Mouse (Mus musculus): ENCODE data around the gene Erp44. TPM values are rescaled to one million over a fixed set of nuclear protein-coding genes. Genes with fewer than 3 reads are reported as not detected.

The Erp44 gene
- polyA plus RNA-seq, 1 experiment: 28.8 TPM

DNA sequence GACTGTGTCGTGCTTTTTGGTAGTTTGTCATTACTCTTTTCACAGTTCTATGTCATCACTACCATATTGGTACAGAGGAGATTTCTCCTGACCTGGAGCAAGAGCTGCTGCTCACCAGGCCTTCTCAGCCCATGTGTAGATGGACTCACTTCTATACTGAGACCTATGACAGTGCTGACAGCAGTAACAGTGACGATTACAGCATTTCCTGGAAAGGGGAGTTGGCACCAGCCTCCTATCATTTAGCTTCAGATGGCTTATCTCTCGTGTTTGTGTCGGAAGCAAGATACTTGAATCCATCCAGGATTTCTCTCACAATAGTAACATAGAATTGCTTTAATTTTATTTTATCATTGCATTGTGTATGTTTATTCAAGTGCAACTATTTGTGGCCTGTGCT lies 119.0 kb downstream of the Erp44 start:
- DNase-seq (ENCODE audit: low read depth): no peak
- TF ChIP-seq POLR2A (IDR thresholded peaks at IDR 0.05; ENCODE audit: borderline replicate concordance, extremely low read depth, insufficient read depth, insufficient read length, poor library complexity, severe bottlenecking) (no peak), CTCF (IDR thresholded peaks at IDR 0.05; ENCODE audit: borderline replicate concordance, extremely low read depth, insufficient read depth, insufficient read length) (no peak)

DNA sequence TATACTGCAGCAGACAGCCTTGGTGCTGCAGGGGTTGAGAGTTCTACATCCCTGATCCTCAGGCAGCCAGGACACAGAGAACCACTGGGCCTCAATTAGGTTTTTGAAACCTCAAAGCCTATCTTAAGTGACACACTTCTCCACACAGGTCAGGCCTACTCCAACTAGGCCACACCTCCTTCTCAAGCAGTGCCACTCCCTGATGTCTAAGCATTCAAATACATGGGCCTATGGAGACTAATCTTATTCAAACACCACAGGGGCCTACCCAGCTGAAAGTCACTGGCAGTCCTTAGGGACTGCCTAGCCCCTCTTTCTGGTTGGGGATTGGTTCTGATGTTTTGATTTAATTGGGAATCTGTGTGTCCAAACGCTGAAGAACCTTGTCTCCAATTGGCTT lies 123.5 kb downstream of the Erp44 start:
- DNase-seq (ENCODE audit: low read depth): no peak
- TF ChIP-seq CTCF (IDR thresholded peaks at IDR 0.05; ENCODE audit: borderline replicate concordance, extremely low read depth, insufficient read depth, insufficient read length): no peak
- TF ChIP-seq POLR2A (IDR thresholded peaks at IDR 0.05; ENCODE audit: borderline replicate concordance, extremely low read depth, insufficient read depth, insufficient read length, poor library complexity, severe bottlenecking): no peak

DNA sequence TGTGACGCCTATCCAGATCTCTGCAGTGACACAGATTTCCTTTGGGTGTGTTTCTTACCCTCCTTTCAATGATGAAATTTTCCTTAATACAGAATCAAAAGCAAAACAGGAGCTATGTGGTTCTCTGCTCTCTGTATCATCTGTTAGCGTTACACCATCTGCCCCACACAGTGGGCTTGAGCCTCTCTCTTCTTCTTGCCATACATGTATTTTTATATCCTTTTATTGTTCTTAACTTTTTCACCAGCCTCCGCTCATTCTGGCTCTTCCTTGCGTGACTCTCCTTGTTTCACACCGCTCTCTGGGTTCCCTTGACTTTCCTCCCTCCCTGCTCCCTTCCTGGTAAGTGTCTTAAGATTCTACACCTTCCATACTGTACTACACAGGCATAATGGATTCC lies 126.1 kb downstream of the Erp44 start:
- TF ChIP-seq POLR2A (IDR thresholded peaks at IDR 0.05; ENCODE audit: borderline replicate concordance, extremely low read depth, insufficient read depth, insufficient read length, poor library complexity, severe bottlenecking): no peak
- no peak for TF ChIP-seq CTCF (IDR thresholded peaks at IDR 0.05; ENCODE audit: borderline replicate concordance, extremely low read depth, insufficient read depth, insufficient read length)
- no peak for DNase-seq (ENCODE audit: low read depth)

DNA sequence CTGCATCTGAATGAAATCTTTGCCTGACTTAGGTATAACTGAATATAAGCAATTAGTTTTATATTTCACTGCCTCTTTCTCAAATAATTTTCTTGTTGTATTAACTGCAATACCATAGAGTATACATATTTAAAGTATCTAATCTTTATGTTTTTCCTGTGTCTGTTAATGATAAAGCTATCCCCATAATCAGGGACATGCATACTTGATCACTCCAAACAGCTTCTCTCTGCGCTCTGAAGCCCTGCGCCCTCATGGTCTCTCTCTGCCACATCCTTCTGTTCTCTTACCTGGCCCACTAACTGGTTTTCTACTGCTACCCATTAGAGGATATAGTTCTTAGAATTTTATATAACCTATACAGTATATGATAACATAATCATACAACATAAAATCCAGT lies 129.9 kb downstream of the Erp44 start:
- no peak for DNase-seq (ENCODE audit: low read depth)
- TF ChIP-seq POLR2A (IDR thresholded peaks at IDR 0.05; ENCODE audit: borderline replicate concordance, extremely low read depth, insufficient read depth, insufficient read length, poor library complexity, severe bottlenecking): no peak

Other genes starting within 250 kb of the Erp44 start
- 5.7 and 6.5 TPM in 2 replicates for gene Nr4a3, start 234.4 kb downstream of the Erp44 start, polyA plus RNA-seq (2012; rRNA removed)
- 10.2 and 11.5 TPM in 2 replicates for gene Stx17, start 154.6 kb downstream of the Erp44 start, polyA plus RNA-seq (2012; rRNA removed)
- gene Invs, start 202 bp upstream of the Erp44 start, polyA plus RNA-seq (2012; rRNA removed): 6.6 and 7.5 TPM in 2 replicates
- 28.7 and 36.8 TPM in 2 replicates for gene Tex10, start 193.9 kb upstream of the Erp44 start, polyA plus RNA-seq (2012; rRNA removed)